11 mouse cellular contexts compared by ENCODE assay signal in the genomic region with DNA sequence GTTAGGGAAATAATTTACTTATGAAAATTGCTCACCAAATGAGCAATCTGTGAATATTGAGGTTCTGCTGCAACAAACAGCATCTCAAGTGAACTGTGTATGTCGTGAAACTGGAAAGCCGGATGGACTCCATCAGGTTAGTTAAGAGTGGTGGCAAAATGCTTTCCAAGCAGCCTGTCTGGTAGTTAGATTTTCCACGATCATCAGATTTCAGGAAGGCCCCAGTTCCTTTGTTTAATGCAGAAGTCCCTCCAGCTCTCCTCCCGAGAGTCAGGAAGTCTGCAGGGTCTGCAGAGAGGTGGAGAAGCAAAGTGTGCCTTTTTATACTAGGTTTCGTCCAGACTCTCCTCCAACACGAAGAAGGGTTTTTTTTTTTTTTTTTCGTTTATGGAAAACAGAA. TPM values are rescaled to one million over a fixed set of nuclear protein-coding genes. Genes with fewer than 3 reads are reported as not detected.
DNase-seq lines count a peak whose midpoint lies in the region; ATAC-seq and TF ChIP-seq lines count a peak whose summit lies in the region.
"Had no signal": no experiment of that assay in that cellular context is flagged by ENCODE, and none has a peak within 500 bp of the region (broad histone marks: within the 10 kb centered on the region; RNA-seq: fewer than 3 reads in every experiment).

No protein-coding gene starts in this region.

- H3K4me1 ChIP-seq in heart, embryonic 12.5 days (replicated peaks) = peaks cover 13% of the 10 kb centered on the region
- H3K4me1 ChIP-seq in heart, embryonic 10.5 days = peaks cover 9% of the 10 kb centered on the region
- peaks cover 3% of the 10 kb centered on the region; the same call in 1 of the 2 replicates for H3K4me1 ChIP-seq in cortical plate, adult 2 months (ENCODE audit: control insufficient read depth, insufficient read depth, low read length)
- H3K4me1 ChIP-seq in forebrain, postnatal 0 days (ENCODE audit: insufficient read depth) = peaks cover 11% of the 10 kb centered on the region
- peaks cover 24% of the 10 kb centered on the region for H3K4me1 ChIP-seq in midbrain, embryonic 11.5 days (ENCODE audit: control insufficient read depth, insufficient read depth, low read length)

- 41% methylated on average over 7 of the region's 7 CpGs for WGBS in heart, embryonic 12.5 days
- WGBS in heart, embryonic 10.5 days = 49% methylated on average over 7 of the region's 7 CpGs
- WGBS in forebrain, postnatal 0 days = 24% methylated on average over 7 of the region's 7 CpGs
- 13% methylated on average over 7 of the region's 7 CpGs for WGBS in midbrain, embryonic 11.5 days

- no peak for DNase-seq in heart, embryonic 10.5 days (ENCODE audit: low spot score)
- peak; percentile 29 for DNase-seq in forebrain, postnatal 0 days
- no peak for DNase-seq in midbrain, embryonic 11.5 days (ENCODE audit: low spot score, missing footprints)
- DNase-seq in right cerebral cortex, postnatal 14 days = no peak
- DNase-seq in urinary bladder, postnatal 36 days (ENCODE audit: low spot score in 2 of 2) = no peak
- no peak for DNase-seq in left cerebral cortex, postnatal 4 days
- DNase-seq: heart, adult 11 months had no signal

- no peak for ATAC-seq in heart, embryonic 12.5 days (ENCODE audit: insufficient number of reproducible peaks, low FRiP score)
- no peak for ATAC-seq in forebrain, postnatal 0 days
- ATAC-seq in midbrain, embryonic 11.5 days (ENCODE audit: low FRiP score) = no peak

- TF ChIP-seq POLR2A in cortical plate, adult 2 months (IDR thresholded peaks at IDR 0.05; ENCODE audit: extremely low read depth, insufficient read depth, low read length) = no peak

- no peak overlapping the region for H3K9ac ChIP-seq in heart, embryonic 12.5 days
- peak overlapping the region; percentile 52; the same call in 1 of the 2 replicates for H3K9ac ChIP-seq in forebrain, postnatal 0 days
- H3K9ac ChIP-seq in midbrain, embryonic 11.5 days (ENCODE audit: low read length) = peak overlapping the region; percentile 57
- H3K9ac ChIP-seq: lung, embryonic 15.5 days had no signal

- intact Hi-C loops in left cerebral cortex, postnatal 4 days (cut with DNase I) = loop anchor here (5.0 kb wide), 1 partner anchor 165 kb away; no protein-coding TSS in a partner anchor

- no peaks in the 10 kb centered on the region for H3K9me3 ChIP-seq in heart, embryonic 12.5 days (replicated peaks)
- H3K9me3 ChIP-seq in heart, embryonic 10.5 days = no peaks in the 10 kb centered on the region
- H3K9me3 ChIP-seq in forebrain, postnatal 0 days (ENCODE audit: low read length) = no peaks in the 10 kb centered on the region
- no peaks in the 10 kb centered on the region for H3K9me3 ChIP-seq in midbrain, embryonic 11.5 days (ENCODE audit: control insufficient read depth, low read length)
- H3K9me3 ChIP-seq: lung, embryonic 15.5 days had no signal

- peaks cover 11% of the 10 kb centered on the region for H3K36me3 ChIP-seq in heart, embryonic 12.5 days
- peaks cover 10% of the 10 kb centered on the region for H3K36me3 ChIP-seq in heart, embryonic 10.5 days
- H3K36me3 ChIP-seq in forebrain, postnatal 0 days (ENCODE audit: insufficient read depth) = no peaks in the 10 kb centered on the region
- peaks cover 4% of the 10 kb centered on the region; the same call in 1 of the 2 replicates for H3K36me3 ChIP-seq in midbrain, embryonic 11.5 days (ENCODE audit: control insufficient read depth, insufficient read depth, low read length)
- H3K36me3 ChIP-seq: lung, embryonic 15.5 days had no signal

- no peak for TF ChIP-seq CTCF in cortical plate, adult 2 months (IDR thresholded peaks at IDR 0.05; ENCODE audit: extremely low read depth, insufficient read depth, low read length)
- no peak for TF ChIP-seq CTCF in forebrain, postnatal 0 days (IDR thresholded peaks at IDR 0.05; ENCODE audit: low read depth)

- no peak overlapping the region; the same call in 1 of the 2 replicates for H3K27ac ChIP-seq in heart, embryonic 12.5 days (ENCODE audit: poor library complexity, severe bottlenecking)
- H3K27ac ChIP-seq in heart, embryonic 10.5 days = no peak overlapping the region
- H3K27ac ChIP-seq in cortical plate, adult 2 months (ENCODE audit: insufficient read depth, low read length) = no peak overlapping the region
- H3K27ac ChIP-seq in forebrain, postnatal 0 days (ENCODE audit: low read depth, low read length) = peak overlapping the region; percentile 24; the same call in 1 of the 2 replicates
- H3K27ac ChIP-seq in midbrain, embryonic 11.5 days (ENCODE audit: low read depth, low read length) = no peak overlapping the region
- H3K27ac ChIP-seq: lung, embryonic 15.5 days had no signal

- no peaks in the 10 kb centered on the region for H3K27me3 ChIP-seq in heart, embryonic 12.5 days (replicated peaks)
- H3K27me3 ChIP-seq in heart, embryonic 10.5 days (ENCODE audit: insufficient read depth, poor library complexity, severe bottlenecking) = no peaks in the 10 kb centered on the region
- H3K27me3 ChIP-seq in forebrain, postnatal 0 days (ENCODE audit: insufficient read depth, low read length) = no peaks in the 10 kb centered on the region
- H3K27me3 ChIP-seq in midbrain, embryonic 11.5 days (ENCODE audit: control insufficient read depth, insufficient read depth, low read length) = no peaks in the 10 kb centered on the region
- H3K27me3 ChIP-seq: lung, embryonic 15.5 days had no signal

- peak overlapping the region; percentile 55 for H3K4me2 ChIP-seq in heart, embryonic 12.5 days
- H3K4me2 ChIP-seq in forebrain, postnatal 0 days (ENCODE audit: low read depth) = peak overlapping the region; percentile 61
- peak overlapping the region; percentile 57 for H3K4me2 ChIP-seq in midbrain, embryonic 11.5 days
- H3K4me2 ChIP-seq: lung, embryonic 15.5 days had no signal

- H3K4me3 ChIP-seq in heart, embryonic 12.5 days = peak overlapping the region; percentile 14; the same call in 1 of the 2 replicates
- no peak overlapping the region for H3K4me3 ChIP-seq in heart, embryonic 10.5 days
- peak overlapping the region; percentile 52 for H3K4me3 ChIP-seq in cortical plate, adult 2 months (ENCODE audit: insufficient read depth, low read length)
- H3K4me3 ChIP-seq in forebrain, postnatal 0 days (ENCODE audit: low read depth, low read length) = peak overlapping the region; percentile 61
- H3K4me3 ChIP-seq in midbrain, embryonic 11.5 days (ENCODE audit: low read depth, low read length) = peak overlapping the region; percentile 29
- H3K4me3 ChIP-seq: lung, embryonic 15.5 days; myocyte had no signal

RNA-seq across cellular contexts. Expression of gene Flrt3, which starts 4.4 kb away (rescaled TPM):
- 37.1 and 40.3 TPM in 2 replicates for polyA plus RNA-seq in heart, embryonic 12.5 days (2016; fragmentation: Nextera tagmentation; extraction: Ambion mirVana)
- polyA plus RNA-seq in heart, embryonic 10.5 days (2016; fragmentation: Nextera tagmentation; extraction: Ambion mirVana) = 42.0 and 64.3 TPM in 2 replicates
- 11.3 and 11.8 TPM in 2 replicates for polyA plus RNA-seq in cortical plate, adult 2 months (2012; rRNA removed)
- 38.9 and 43.7 TPM in 2 replicates for total RNA-seq in forebrain, postnatal 0 days (2014; rRNA removed)
- polyA plus RNA-seq in forebrain, postnatal 0 days (2015; fragmentation: Nextera tagmentation; extraction: Ambion mirVana) = 38.4 and 38.6 TPM in 2 replicates
- 94.3 and 94.9 TPM in 2 replicates for polyA plus RNA-seq in midbrain, embryonic 11.5 days (2014; fragmentation: Nextera tagmentation; extraction: Ambion mirVana)
- total RNA-seq in left cerebral cortex, postnatal 4 days (2021) = 10 to 100 TPM; 28.0 to 32.9 TPM
